Mouse (Mus musculus): ENCODE data around the gene Anxa4. TPM values are rescaled to one million over a fixed set of nuclear protein-coding genes. Genes with fewer than 3 reads are reported as not detected.

Gene Anxa4
- polyA plus RNA-seq, 1 experiment from 2014 or later: 5.9 TPM

DNA sequence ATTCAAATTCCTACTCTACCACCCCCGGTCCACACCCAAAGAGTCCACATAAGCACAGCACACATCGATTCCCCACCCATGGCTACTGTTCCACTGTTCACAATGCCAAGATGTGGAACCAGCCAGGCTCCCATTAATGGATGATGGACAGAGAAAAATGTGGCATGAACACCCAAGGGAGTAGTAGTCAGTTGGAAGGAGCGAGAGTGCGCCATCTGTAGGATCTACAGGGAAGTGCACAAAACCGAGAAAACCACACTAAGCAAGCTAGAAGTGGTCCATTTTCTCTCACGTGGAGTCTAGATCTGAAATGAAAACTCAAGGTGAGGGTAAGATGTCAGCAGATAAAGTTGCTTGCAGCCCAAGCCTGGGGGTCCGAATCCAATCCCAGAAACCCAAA, 27.3 kb upstream of the Anxa4 start:
- Histone ChIP-seq H3K9ac (replicated peaks) (no peak overlapping the region), H3K27me3 (no peaks in the 10 kb centered on the region), H3K4me1 (peaks cover 10% of the 10 kb centered on the region), H3K27ac (replicated peaks) (no peak overlapping the region), H3K9me3 (no peaks in the 10 kb centered on the region), H3K36me3 (no peaks in the 10 kb centered on the region), H3K4me3 (no peak overlapping the region), H3K4me2 (replicated peaks) (no peak overlapping the region)
- WGBS: 69% methylated on average over 7 of the region's 7 CpGs
- no peak for ATAC-seq (replicated peaks)

- no peak overlapping the region for H3K9ac ChIP-seq (replicated peaks)
- no peaks in the 10 kb centered on the region for H3K9me3 ChIP-seq
- peaks cover 14% of the 10 kb centered on the region for H3K4me1 ChIP-seq
- H3K36me3 ChIP-seq: no peaks in the 10 kb centered on the region
- ATAC-seq (replicated peaks): no peak
- H3K27me3 ChIP-seq: no peaks in the 10 kb centered on the region
- no peak overlapping the region for H3K4me2 ChIP-seq (replicated peaks)
- H3K27ac ChIP-seq (replicated peaks): no peak overlapping the region
- WGBS: 82% methylated on average over 5 of the region's 5 CpGs
- no peak overlapping the region for H3K4me3 ChIP-seq
Measured at GRCm38 (mm10) chr6:86819926-86820325, 26.5 kb upstream of the Anxa4 start.

DNA sequence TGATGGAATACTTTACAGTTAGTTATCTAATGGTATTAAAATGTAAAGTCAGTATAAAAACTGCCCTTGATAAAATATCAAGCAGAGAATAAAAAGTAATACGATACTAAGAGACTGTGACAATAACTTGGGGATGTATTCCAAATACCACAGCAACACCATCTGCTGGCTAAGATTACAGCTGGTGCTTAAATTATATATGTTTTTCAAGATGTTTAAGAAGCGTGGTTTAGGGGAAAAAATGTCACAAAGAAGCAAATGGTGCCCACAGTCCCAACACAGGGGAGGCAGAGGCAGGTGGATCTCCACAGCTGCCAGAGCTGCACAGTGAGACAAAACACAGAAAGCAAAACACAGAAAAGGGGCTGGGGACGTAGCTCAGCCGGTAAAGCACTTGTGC, 25.5 kb upstream of the Anxa4 start:
- Histone ChIP-seq H3K4me3 (no peak overlapping the region), H3K9me3 (no peaks in the 10 kb centered on the region), H3K36me3 (no peaks in the 10 kb centered on the region), H3K9ac (replicated peaks) (no peak overlapping the region), H3K27me3 (no peaks in the 10 kb centered on the region), H3K4me1 (peaks cover 14% of the 10 kb centered on the region), H3K4me2 (replicated peaks) (no peak overlapping the region), H3K27ac (replicated peaks) (no peak overlapping the region)
- WGBS: 74% methylated on average over 4 of the region's 4 CpGs
- ATAC-seq (replicated peaks): no peak

- H3K4me3 ChIP-seq: no peak overlapping the region
- 20% methylated on average over 8 of the region's 8 CpGs for WGBS
- no peak for ATAC-seq (replicated peaks)
Measured at GRCm38 (mm10) chr6:86816586-86816985, 23.2 kb upstream of the Anxa4 start.

GRCm38 (mm10) chr6:86815436-86815835, 22.1 kb upstream of the Anxa4 start:
- no peaks in the 10 kb centered on the region for H3K36me3 ChIP-seq
- no peak overlapping the region for H3K27ac ChIP-seq (replicated peaks)
- H3K4me1 ChIP-seq: peaks cover 5% of the 10 kb centered on the region
- ATAC-seq (replicated peaks): no peak
- H3K9me3 ChIP-seq: no peaks in the 10 kb centered on the region
- no peaks in the 10 kb centered on the region for H3K27me3 ChIP-seq
- peak overlapping the region; percentile 17; the same call in 1 of the 2 replicates for H3K4me2 ChIP-seq (replicated peaks)
- WGBS: 3% methylated on average over 7 of the region's 7 CpGs
- no peak overlapping the region for H3K9ac ChIP-seq (replicated peaks)
- no peak overlapping the region for H3K4me3 ChIP-seq

More at GRCm38 (mm10) chr6:86816586-86816985, 23.2 kb upstream of the Anxa4 start:
- no peaks in the 10 kb centered on the region for H3K36me3 ChIP-seq
- H3K4me2 ChIP-seq (replicated peaks): no peak overlapping the region
- peaks cover 5% of the 10 kb centered on the region for H3K4me1 ChIP-seq
- no peaks in the 10 kb centered on the region for H3K27me3 ChIP-seq
- H3K9ac ChIP-seq (replicated peaks): no peak overlapping the region
- no peaks in the 10 kb centered on the region for H3K9me3 ChIP-seq
- no peak overlapping the region for H3K27ac ChIP-seq (replicated peaks)

GRCm38 (mm10) chr6:86814926-86815325, 21.5 kb upstream of the Anxa4 start:
- no peaks in the 10 kb centered on the region for H3K36me3 ChIP-seq
- peaks cover 5% of the 10 kb centered on the region for H3K4me1 ChIP-seq
- no peaks in the 10 kb centered on the region for H3K9me3 ChIP-seq
- H3K27ac ChIP-seq (replicated peaks): no peak overlapping the region
- no peaks in the 10 kb centered on the region for H3K27me3 ChIP-seq
- WGBS: 42% methylated on average over 3 of the region's 3 CpGs
- H3K4me2 ChIP-seq (replicated peaks): no peak overlapping the region
- no peak overlapping the region for H3K4me3 ChIP-seq
- ATAC-seq (replicated peaks): no peak
- no peak overlapping the region for H3K9ac ChIP-seq (replicated peaks)

GRCm38 (mm10) chr6:86813341-86813740, 20.0 kb upstream of the Anxa4 start:
- H3K4me2 ChIP-seq (replicated peaks): no peak overlapping the region
- H3K4me1 ChIP-seq: peaks cover 8% of the 10 kb centered on the region
- H3K27ac ChIP-seq (replicated peaks): no peak overlapping the region
- 28% methylated on average over 3 of the region's 3 CpGs for WGBS
- no peak for ATAC-seq (replicated peaks)
- no peaks in the 10 kb centered on the region for H3K9me3 ChIP-seq
- H3K36me3 ChIP-seq: no peaks in the 10 kb centered on the region
- H3K9ac ChIP-seq (replicated peaks): no peak overlapping the region
- H3K4me3 ChIP-seq: no peak overlapping the region
- no peaks in the 10 kb centered on the region for H3K27me3 ChIP-seq

GRCm38 (mm10) chr6:86812919-86813318, 19.5 kb upstream of the Anxa4 start:
- Histone ChIP-seq H3K4me3 (no peak overlapping the region), H3K36me3 (no peaks in the 10 kb centered on the region), H3K27me3 (no peaks in the 10 kb centered on the region), H3K9ac (replicated peaks) (no peak overlapping the region), H3K27ac (replicated peaks) (no peak overlapping the region), H3K4me2 (replicated peaks) (no peak overlapping the region), H3K4me1 (peaks cover 8% of the 10 kb centered on the region), H3K9me3 (no peaks in the 10 kb centered on the region)
- no peak for ATAC-seq (replicated peaks)
- 62% methylated on average over 4 of the region's 4 CpGs for WGBS

DNA sequence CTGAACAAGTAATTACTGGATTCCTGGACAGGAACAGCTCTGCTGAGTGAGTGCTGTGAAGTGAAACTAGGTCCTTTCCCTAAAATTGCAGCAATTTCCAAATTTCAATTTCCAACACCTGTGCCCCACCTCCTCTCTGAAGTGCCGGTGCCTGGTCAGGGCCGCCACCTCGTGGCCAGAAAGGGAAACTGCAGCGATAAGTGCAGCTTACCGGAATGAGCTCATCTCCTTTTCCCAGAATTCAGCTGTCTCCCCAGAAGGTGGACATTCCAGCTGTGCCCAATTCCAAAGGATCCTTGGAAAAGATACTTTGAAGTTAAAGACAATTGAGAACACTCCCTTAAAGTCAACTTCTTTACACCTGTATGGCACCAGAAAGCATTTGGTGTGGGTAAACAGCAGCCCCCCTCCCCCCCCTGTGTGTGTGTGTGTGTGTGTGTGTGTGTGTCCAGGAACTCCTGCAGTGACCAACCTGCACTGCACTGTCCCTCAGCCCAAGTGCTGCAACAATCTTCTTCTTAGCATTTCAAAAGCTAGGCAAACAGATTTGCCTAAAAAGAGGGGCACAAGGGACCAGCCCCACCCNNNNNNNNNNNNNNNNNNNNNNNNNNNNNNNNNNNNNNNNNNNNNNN, 13.2 kb upstream of the Anxa4 start:
- no peak overlapping the region for H3K27ac ChIP-seq (replicated peaks)
- no peak overlapping the region for H3K9ac ChIP-seq (replicated peaks)
- no peak overlapping the region for H3K4me2 ChIP-seq (replicated peaks)
- H3K36me3 ChIP-seq: no peaks in the 10 kb centered on the region
- 0 out of 2 replicates have a peak, but pooled peaks have one; percentile 41 for ATAC-seq (replicated peaks)
- 0% methylated on average over 5 of the region's 5 CpGs for WGBS
- no peaks in the 10 kb centered on the region for H3K9me3 ChIP-seq
- no peak overlapping the region for H3K4me3 ChIP-seq
- H3K4me1 ChIP-seq: peaks cover 3% of the 10 kb centered on the region; the same call in 1 of the 2 replicates
- H3K27me3 ChIP-seq: no peaks in the 10 kb centered on the region

GRCm38 (mm10) chr6:86804646-86805045, 11.3 kb upstream of the Anxa4 start:
- no peak for ATAC-seq (replicated peaks)
- H3K27me3 ChIP-seq: no peaks in the 10 kb centered on the region
- no peak overlapping the region for H3K4me2 ChIP-seq (replicated peaks)
- H3K27ac ChIP-seq (replicated peaks): no peak overlapping the region
- H3K36me3 ChIP-seq: no peaks in the 10 kb centered on the region
- no peak overlapping the region for H3K4me3 ChIP-seq
- H3K9ac ChIP-seq (replicated peaks): no peak overlapping the region
- 85% methylated on average over 3 of the region's 3 CpGs for WGBS
- H3K4me1 ChIP-seq: peaks cover 3% of the 10 kb centered on the region; the same call in 1 of the 2 replicates
- H3K9me3 ChIP-seq: no peaks in the 10 kb centered on the region

DNA sequence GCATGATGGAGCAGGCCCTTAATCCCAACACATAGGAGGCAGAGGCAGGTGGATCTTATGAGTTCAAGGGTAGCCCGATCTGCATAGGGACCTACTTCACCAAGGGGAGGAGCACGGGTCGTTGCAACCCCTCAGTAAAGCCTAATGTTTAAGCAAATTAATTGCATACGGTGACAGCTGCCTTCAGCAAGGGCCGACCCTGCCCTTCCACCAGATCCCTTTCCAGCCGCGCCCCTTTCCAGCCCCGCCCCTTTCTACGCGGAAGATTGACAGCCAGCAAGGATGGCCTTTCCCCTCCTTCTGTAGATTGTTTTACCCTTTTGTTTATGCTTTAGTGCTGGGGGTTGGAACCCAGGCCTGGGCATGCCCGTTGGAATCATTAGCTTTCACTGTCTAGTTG, 8.0 kb upstream of the Anxa4 start:
- Histone ChIP-seq H3K27me3 (no peaks in the 10 kb centered on the region), H3K4me3 (no peak overlapping the region), H3K4me2 (replicated peaks) (no peak overlapping the region), H3K9me3 (no peaks in the 10 kb centered on the region), H3K9ac (replicated peaks) (no peak overlapping the region), H3K4me1 (no peaks in the 10 kb centered on the region), H3K27ac (replicated peaks) (no peak overlapping the region), H3K36me3 (no peaks in the 10 kb centered on the region)
- 53% methylated on average over 11 of the region's 11 CpGs for WGBS
- ATAC-seq (replicated peaks): no peak

DNA sequence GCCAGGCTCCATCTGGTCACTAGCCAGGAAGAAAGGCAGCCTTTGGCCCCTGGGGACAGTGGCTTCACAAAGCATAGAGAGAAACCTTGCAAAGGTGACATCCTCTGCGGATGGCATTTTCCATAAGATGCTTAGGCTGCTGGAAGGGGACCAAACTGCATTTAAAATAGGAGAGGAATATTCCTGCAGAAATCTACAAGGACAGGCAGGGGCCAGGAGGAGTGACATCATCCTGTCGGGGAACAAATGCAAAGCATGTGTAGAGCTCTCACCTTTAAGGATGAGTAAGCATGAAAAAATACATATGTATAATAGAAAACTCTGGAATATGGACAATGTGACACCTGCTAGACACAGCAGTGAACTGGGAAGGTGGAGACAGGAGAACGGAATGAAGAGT, 7.1 kb upstream of the Anxa4 start:
- Histone ChIP-seq H3K27me3 (no peaks in the 10 kb centered on the region), H3K9ac (replicated peaks) (no peak overlapping the region), H3K4me2 (replicated peaks) (no peak overlapping the region), H3K36me3 (no peaks in the 10 kb centered on the region), H3K4me3 (no peak overlapping the region), H3K4me1 (no peaks in the 10 kb centered on the region), H3K27ac (replicated peaks) (no peak overlapping the region), H3K9me3 (no peaks in the 10 kb centered on the region)
- no peak for ATAC-seq (replicated peaks)
- WGBS: 84% methylated on average over 3 of the region's 3 CpGs

GRCm38 (mm10) chr6:86797455-86797854, 4.1 kb upstream of the Anxa4 start:
- H3K27ac ChIP-seq (replicated peaks): no peak overlapping the region

More at GRCm38 (mm10) chr6:86797455-86797854, 4.1 kb upstream of the Anxa4 start:
- Histone ChIP-seq H3K9ac (replicated peaks) (no peak overlapping the region), H3K27me3 (peaks cover 4% of the 10 kb centered on the region; the same call in 1 of the 2 replicates), H3K4me2 (replicated peaks) (no peak overlapping the region), H3K36me3 (no peaks in the 10 kb centered on the region), H3K9me3 (no peaks in the 10 kb centered on the region), H3K4me1 (peaks cover 12% of the 10 kb centered on the region), H3K4me3 (no peak overlapping the region)
- WGBS: 58% methylated on average over 4 of the region's 4 CpGs
- ATAC-seq (replicated peaks): no peak

All from forebrain, embryonic 15.5 days (tissue).